Mouse (Mus musculus): ENCODE data around the gene Pdilt. TPM values are rescaled to one million over a fixed set of nuclear protein-coding genes. Genes with fewer than 3 reads are reported as not detected.

Pdilt gene
- polyA plus RNA-seq, 2 experiments, result not detected

DNA sequence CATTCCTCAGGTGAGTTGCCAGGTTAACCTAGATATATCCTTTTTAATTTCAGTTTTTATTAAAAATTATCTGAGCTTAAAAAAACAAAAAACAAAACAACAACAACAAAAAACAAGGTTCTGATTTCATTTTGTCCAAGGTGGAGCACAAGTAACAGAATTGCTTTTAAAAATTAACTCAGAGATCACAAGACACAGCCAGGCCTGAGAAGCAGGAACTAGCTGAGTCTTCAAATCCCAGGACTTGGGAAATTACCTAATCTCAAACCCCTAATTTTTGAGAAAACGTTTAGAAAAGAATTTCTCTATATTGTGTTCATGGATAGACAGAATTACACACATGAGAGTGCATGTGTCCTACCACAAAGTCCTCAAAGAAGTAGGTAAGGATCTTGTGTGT, 9.6 kb upstream of the Pdilt start:
- 32% methylated on average over 1 of the region's 1 CpGs for WGBS (ENCODE audit: insufficient replicate concordance)
- H3K27me3 ChIP-seq (ENCODE audit: control insufficient read depth, insufficient read depth, low read length), result no peaks in the 10 kb centered on the region
- H3K9me3 ChIP-seq (ENCODE audit: control insufficient read depth, low read length), result no peaks in the 10 kb centered on the region
- no peak overlapping the region for H3K9ac ChIP-seq (replicated peaks)
- no peak for DNase-seq (ENCODE audit: low read depth in 3 of 3, low spot score in 3 of 3)
- ATAC-seq (ENCODE audit: insufficient read depth), result no peak
- H3K27ac ChIP-seq, result no peak overlapping the region
- no peak for TF ChIP-seq CTCF (IDR thresholded peaks at IDR 0.05; ENCODE audit: low read depth)
- no peak for TF ChIP-seq EP300 (IDR thresholded peaks at IDR 0.05; ENCODE audit: low read depth)
- H3K4me1 ChIP-seq (replicated peaks; ENCODE audit: control insufficient read depth in 2 of 2, insufficient read depth in 2 of 2, low read length in 1 of 2), result no peaks in the 10 kb centered on the region
- H3K36me3 ChIP-seq (replicated peaks; ENCODE audit: control insufficient read depth, insufficient read depth, low read depth), result no peaks in the 10 kb centered on the region
- H3K4me2 ChIP-seq (ENCODE audit: low read depth), result no peak overlapping the region
- H3K4me3 ChIP-seq (ENCODE audit: insufficient read depth in 1 of 2, low read depth in 2 of 2, low read length in 2 of 2), result no peak overlapping the region

- Histone ChIP-seq H3K27ac (no peak overlapping the region), H3K9me3 (ENCODE audit: control insufficient read depth, low read length) (no peaks in the 10 kb centered on the region), H3K4me3 (ENCODE audit: insufficient read depth in 1 of 2, low read depth in 2 of 2, low read length in 2 of 2) (no peak overlapping the region), H3K27me3 (ENCODE audit: control insufficient read depth, insufficient read depth, low read length) (no peaks in the 10 kb centered on the region), H3K9ac (replicated peaks) (no peak overlapping the region), H3K4me1 (replicated peaks; ENCODE audit: control insufficient read depth in 2 of 2, insufficient read depth in 2 of 2, low read length in 1 of 2) (no peaks in the 10 kb centered on the region), H3K36me3 (replicated peaks; ENCODE audit: control insufficient read depth, insufficient read depth, low read depth) (no peaks in the 10 kb centered on the region), H3K4me2 (ENCODE audit: low read depth) (no peak overlapping the region)
- no peak for ATAC-seq (ENCODE audit: insufficient read depth)
- DNase-seq (ENCODE audit: low read depth in 3 of 3, low spot score in 3 of 3), result no peak
- 48% methylated on average over 7 of the region's 7 CpGs for WGBS (ENCODE audit: insufficient replicate concordance)
- TF ChIP-seq EP300 (IDR thresholded peaks at IDR 0.05; ENCODE audit: low read depth) (no peak), CTCF (IDR thresholded peaks at IDR 0.05; ENCODE audit: low read depth) (no peak)
Observed at GRCm38 (mm10) chr7:119528617-119529016, 5.3 kb upstream of the Pdilt start.

DNA sequence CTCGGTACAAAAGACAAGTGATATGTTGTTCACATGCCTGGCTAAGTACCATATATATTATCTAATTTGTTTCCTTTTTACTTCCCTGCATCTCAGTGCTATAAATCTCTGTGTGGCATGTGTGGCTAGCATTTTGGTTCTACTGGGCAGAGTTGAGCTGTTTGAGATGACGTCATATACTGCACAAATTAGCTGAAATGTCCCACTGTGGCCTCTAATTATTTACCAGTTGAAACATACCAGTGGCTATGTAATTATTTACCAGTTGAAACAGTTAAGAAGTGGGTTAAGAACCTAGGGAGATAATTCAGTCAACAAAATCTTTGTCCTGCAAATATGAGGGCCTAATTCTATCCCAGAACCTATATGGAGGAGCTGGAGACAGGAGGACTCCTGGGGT, 4.3 kb upstream of the Pdilt start:
- Histone ChIP-seq H3K4me3 (ENCODE audit: insufficient read depth in 1 of 2, low read depth in 2 of 2, low read length in 2 of 2) (no peak overlapping the region), H3K4me2 (ENCODE audit: low read depth) (no peak overlapping the region)
- 47% methylated on average over 2 of the region's 2 CpGs for WGBS (ENCODE audit: insufficient replicate concordance)

DNA sequence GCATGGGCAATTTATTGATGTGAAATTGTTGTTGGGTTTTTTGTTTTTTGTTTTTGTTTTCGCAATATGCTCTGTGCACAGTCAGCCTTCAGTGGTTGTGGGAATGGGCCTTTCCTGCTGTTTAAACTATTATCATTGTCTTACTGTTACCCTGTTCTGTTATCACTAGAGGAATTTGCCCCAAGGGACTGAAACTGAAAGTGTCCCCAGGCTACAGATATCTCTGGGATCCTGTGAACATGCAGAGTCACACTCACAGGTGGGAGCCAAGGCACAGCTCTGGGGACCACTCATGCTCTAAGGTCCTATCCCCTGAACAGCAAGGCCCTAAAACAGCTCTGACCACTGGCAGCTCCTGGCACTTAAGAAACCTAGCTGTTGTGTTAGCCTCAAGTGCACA, 3.8 kb upstream of the Pdilt start:
- Histone ChIP-seq H3K27ac (no peak overlapping the region), H3K36me3 (replicated peaks; ENCODE audit: control insufficient read depth, insufficient read depth, low read depth) (no peaks in the 10 kb centered on the region), H3K4me1 (replicated peaks; ENCODE audit: control insufficient read depth in 2 of 2, insufficient read depth in 2 of 2, low read length in 1 of 2) (0 out of 4 replicates have a peak, but pooled peaks cover 0 to 1% of the 10 kb centered on the region in 2 experiments), H3K9me3 (ENCODE audit: control insufficient read depth, low read length) (no peaks in the 10 kb centered on the region), H3K4me3 (ENCODE audit: insufficient read depth in 1 of 2, low read depth in 2 of 2, low read length in 2 of 2) (no peak overlapping the region), H3K4me2 (ENCODE audit: low read depth) (no peak overlapping the region), H3K27me3 (ENCODE audit: control insufficient read depth, insufficient read depth, low read length) (no peaks in the 10 kb centered on the region), H3K9ac (replicated peaks) (no peak overlapping the region)
- TF ChIP-seq CTCF (IDR thresholded peaks at IDR 0.05; ENCODE audit: low read depth) (no peak), EP300 (IDR thresholded peaks at IDR 0.05; ENCODE audit: low read depth) (no peak)
- 62% methylated on average over 1 of the region's 1 CpGs for WGBS (ENCODE audit: insufficient replicate concordance)
- DNase-seq (ENCODE audit: low read depth in 3 of 3, low spot score in 3 of 3) (no peak), ATAC-seq (ENCODE audit: insufficient read depth) (no peak)

More for the DNA sequence above, 4.3 kb upstream of the Pdilt start:
- Histone ChIP-seq H3K36me3 (replicated peaks; ENCODE audit: control insufficient read depth, insufficient read depth, low read depth) (no peaks in the 10 kb centered on the region), H3K9ac (replicated peaks) (no peak overlapping the region), H3K9me3 (ENCODE audit: control insufficient read depth, low read length) (no peaks in the 10 kb centered on the region), H3K27me3 (ENCODE audit: control insufficient read depth, insufficient read depth, low read length) (no peaks in the 10 kb centered on the region), H3K27ac (no peak overlapping the region), H3K4me1 (replicated peaks; ENCODE audit: control insufficient read depth in 2 of 2, insufficient read depth in 2 of 2, low read length in 1 of 2) (no peaks in the 10 kb centered on the region)
- no peak for ATAC-seq (ENCODE audit: insufficient read depth)
- DNase-seq (ENCODE audit: low read depth in 3 of 3, low spot score in 3 of 3), result no peak
- no peak for TF ChIP-seq EP300 (IDR thresholded peaks at IDR 0.05; ENCODE audit: low read depth)
- TF ChIP-seq CTCF (IDR thresholded peaks at IDR 0.05; ENCODE audit: low read depth), result no peak

- H3K4me1 ChIP-seq (replicated peaks; ENCODE audit: control insufficient read depth in 2 of 2, insufficient read depth in 2 of 2, low read length in 1 of 2), result peaks cover 0 to 3% of the 10 kb centered on the region in 2 experiments; a peak in 1 of 4 replicates
- TF ChIP-seq CTCF (IDR thresholded peaks at IDR 0.05; ENCODE audit: low read depth) (no peak), EP300 (IDR thresholded peaks at IDR 0.05; ENCODE audit: low read depth) (no peak)
- WGBS (ENCODE audit: insufficient replicate concordance), result 65% methylated on average over 13 of the region's 13 CpGs
- H3K36me3 ChIP-seq (replicated peaks; ENCODE audit: control insufficient read depth, insufficient read depth, low read depth), result no peaks in the 10 kb centered on the region
- DNase-seq (ENCODE audit: low read depth in 3 of 3, low spot score in 3 of 3) (no peak), ATAC-seq (ENCODE audit: insufficient read depth) (no peak)
- no peak overlapping the region for H3K9ac ChIP-seq (replicated peaks)
- H3K4me3 ChIP-seq (ENCODE audit: insufficient read depth in 1 of 2, low read depth in 2 of 2, low read length in 2 of 2), result no peak overlapping the region
- H3K4me2 ChIP-seq (ENCODE audit: low read depth), result no peak overlapping the region
- no peaks in the 10 kb centered on the region for H3K9me3 ChIP-seq (ENCODE audit: control insufficient read depth, low read length)
- H3K27me3 ChIP-seq (ENCODE audit: control insufficient read depth, insufficient read depth, low read length), result no peaks in the 10 kb centered on the region
- H3K27ac ChIP-seq, result no peak overlapping the region
Observed at GRCm38 (mm10) chr7:119526486-119526885, 3.2 kb upstream of the Pdilt start.

Measured in liver, embryonic 14.5 days (tissue).